Mouse (Mus musculus): Measurements from ENCODE around the gene Ubash3b.

- TF ChIP-seq CTCF (IDR thresholded peaks at IDR 0.05; ENCODE audit: extremely low read depth, insufficient read depth, low read length): no peak
- TF ChIP-seq POLR2A (IDR thresholded peaks at IDR 0.05; ENCODE audit: extremely low read depth, insufficient read depth, low read length): no peak
These were observed 39.7 kb downstream of the Ubash3b start for GRCm38 (mm10) chr9:41121701-41122354.
